Mouse (Mus musculus): ENCODE results near the gene Tecta.

DNA sequence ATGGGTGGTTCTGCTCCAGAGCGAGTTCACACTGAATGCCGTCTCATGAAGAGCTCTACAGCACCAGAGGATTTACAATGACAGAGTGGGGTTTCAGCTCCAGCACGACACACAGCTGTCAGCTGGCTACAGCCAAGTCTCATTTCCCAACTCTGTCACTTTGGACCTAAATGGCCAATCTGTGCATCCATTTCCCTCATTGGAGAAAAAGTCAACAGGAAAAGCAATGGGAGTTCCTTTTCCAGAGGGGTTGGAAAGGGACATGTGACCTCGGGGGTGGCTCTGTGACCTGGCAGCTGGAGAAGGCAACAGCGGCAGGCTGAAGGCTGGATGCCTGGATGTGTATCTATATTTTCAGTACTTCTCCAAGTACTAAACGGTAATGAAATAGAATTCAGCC, 11.6 kb upstream of the Tecta start:
- no peak for TF ChIP-seq CTCF (IDR thresholded peaks at IDR 0.05; ENCODE audit: low read depth)
- no peak for TF ChIP-seq EP300 (IDR thresholded peaks at IDR 0.05; ENCODE audit: low read depth)
